In the genomic region with DNA sequence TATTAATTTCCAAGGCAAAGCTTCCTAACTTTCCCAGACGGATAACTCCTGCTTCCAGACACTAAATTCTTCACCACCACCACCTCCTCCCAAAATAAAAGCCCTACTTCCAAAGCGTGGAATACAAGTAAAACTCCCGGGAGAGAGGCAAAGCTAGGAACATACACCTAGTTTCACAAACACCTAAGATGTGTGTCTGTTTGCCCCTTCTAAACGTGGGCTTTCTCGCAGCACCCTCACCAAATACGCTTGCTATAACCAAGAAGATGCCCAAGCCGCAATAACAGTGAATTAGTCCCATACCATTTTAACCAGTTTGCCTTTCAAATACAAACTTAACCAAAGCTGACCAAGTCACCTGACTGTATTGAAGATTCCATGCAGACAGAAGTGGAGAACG, we compare ENCODE assay signal across 9 mouse cellular contexts. TPM values are rescaled to one million over a fixed set of nuclear protein-coding genes. Genes with fewer than 3 reads are reported as not detected.
DNase-seq lines count a peak whose midpoint lies in the region; ATAC-seq lines count a peak whose summit lies in the region.
"Had no signal": no experiment of that assay in that cellular context is flagged by ENCODE, and none has a peak within 500 bp of the region (broad histone marks: within the 10 kb centered on the region; RNA-seq: fewer than 3 reads in every experiment).

No protein-coding gene starts in this region.

- DNase-seq in heart, postnatal 4 days = no peak
- no peak for DNase-seq in embryonic facial prominence, embryonic 14.5 days (ENCODE audit: low spot score)
- DNase-seq in neural tube, embryonic 10.5 days (ENCODE audit: extremely low spot score, low spot score) = peak; percentile 28
- no peak for DNase-seq in Muller cell, postnatal 12 days (ENCODE audit: inconsistent ontology term)
- no peak for DNase-seq in kidney, postnatal 36 days

- peak overlapping the region; percentile 90 for H3K4me3 ChIP-seq in heart, embryonic 13.5 days
- H3K4me3 ChIP-seq in embryonic facial prominence, embryonic 14.5 days (ENCODE audit: low read depth, low read length) = peak overlapping the region; percentile 85
- peak overlapping the region; percentile 72 for H3K4me3 ChIP-seq in intestine, embryonic 15.5 days (replicated peaks)

- peaks cover 34% of the 10 kb centered on the region for H3K27me3 ChIP-seq in heart, embryonic 13.5 days (replicated peaks)
- peaks cover 4% of the 10 kb centered on the region; the same call in 1 of the 2 replicates for H3K27me3 ChIP-seq in embryonic facial prominence, embryonic 14.5 days (replicated peaks; ENCODE audit: control insufficient read depth, insufficient read depth, low read length)
- H3K27me3 ChIP-seq in intestine, embryonic 15.5 days (replicated peaks) = peaks cover 28% of the 10 kb centered on the region

- no peaks in the 10 kb centered on the region for H3K9me3 ChIP-seq in heart, embryonic 13.5 days
- no peaks in the 10 kb centered on the region for H3K9me3 ChIP-seq in embryonic facial prominence, embryonic 14.5 days (ENCODE audit: control insufficient read depth, low read length)
- no peaks in the 10 kb centered on the region for H3K9me3 ChIP-seq in intestine, embryonic 15.5 days

- 7% methylated on average over 8 of the region's 8 CpGs for WGBS in heart, embryonic 13.5 days
- 3% methylated on average over 8 of the region's 8 CpGs for WGBS in embryonic facial prominence, embryonic 14.5 days
- 10% methylated on average over 8 of the region's 8 CpGs for WGBS in intestine, embryonic 15.5 days

- H3K36me3 ChIP-seq in heart, embryonic 13.5 days = no peaks in the 10 kb centered on the region
- H3K36me3 ChIP-seq in embryonic facial prominence, embryonic 14.5 days (ENCODE audit: control insufficient read depth, insufficient read depth, low read length) = no peaks in the 10 kb centered on the region
- no peaks in the 10 kb centered on the region for H3K36me3 ChIP-seq in intestine, embryonic 15.5 days

- ATAC-seq in heart, embryonic 13.5 days (ENCODE audit: extremely low read depth, insufficient number of reproducible peaks, low FRiP score, low TSS enrichment) = no peak
- ATAC-seq in embryonic facial prominence, embryonic 14.5 days (ENCODE audit: low read depth) = no peak
- no peak for ATAC-seq in intestine, embryonic 15.5 days
- no peak for ATAC-seq in megakaryocyte, adult 5-6 weeks (ENCODE audit: poor library complexity, severe bottlenecking)
- ATAC-seq: CD4-positive, CD25-positive, alpha-beta regulatory T cell, adult 4 months had no signal

- H3K4me1 ChIP-seq in heart, embryonic 13.5 days = peaks cover 44% of the 10 kb centered on the region
- H3K4me1 ChIP-seq in embryonic facial prominence, embryonic 14.5 days (ENCODE audit: control insufficient read depth, insufficient read depth, low read length) = peaks cover 25% of the 10 kb centered on the region
- 0 out of 2 replicates have a peak, but pooled peaks cover 15% of the 10 kb centered on the region for H3K4me1 ChIP-seq in intestine, embryonic 15.5 days (replicated peaks)

- H3K27ac ChIP-seq in heart, embryonic 13.5 days (replicated peaks) = no peak overlapping the region
- H3K27ac ChIP-seq in embryonic facial prominence, embryonic 14.5 days (replicated peaks; ENCODE audit: low read depth, low read length) = peak overlapping the region; percentile 84
- no peak overlapping the region for H3K27ac ChIP-seq in intestine, embryonic 15.5 days

- peak overlapping the region; percentile 93 for H3K4me2 ChIP-seq in heart, embryonic 13.5 days
- H3K4me2 ChIP-seq in embryonic facial prominence, embryonic 14.5 days (ENCODE audit: low read depth, low read length) = peak overlapping the region; percentile 76
- peak overlapping the region; percentile 95 for H3K4me2 ChIP-seq in intestine, embryonic 15.5 days (replicated peaks)

- peak overlapping the region; percentile 91 for H3K9ac ChIP-seq in heart, embryonic 13.5 days
- H3K9ac ChIP-seq in embryonic facial prominence, embryonic 14.5 days (ENCODE audit: low read depth, low read length) = peak overlapping the region; percentile 87
- H3K9ac ChIP-seq in intestine, embryonic 15.5 days = no peak overlapping the region

RNA-seq across cellular contexts. Expression of a gene that starts 1.8 kb away (rescaled TPM):
- 1.6 and 1.7 TPM in 2 replicates for polyA plus RNA-seq in heart, embryonic 13.5 days (2015; fragmentation: Nextera tagmentation; extraction: Ambion mirVana)
- total RNA-seq in heart, postnatal 4 days (2021) = 10 to 100 TPM; 12.2 to 13.0 TPM
- 4.5 and 4.7 TPM in 2 replicates for polyA plus RNA-seq in embryonic facial prominence, embryonic 14.5 days (2014; fragmentation: Nextera tagmentation; extraction: Ambion mirVana)
- polyA plus RNA-seq in intestine, embryonic 15.5 days (2015; fragmentation: Nextera tagmentation; extraction: Ambion mirVana) = 0.96 and 1.1 TPM in 2 replicates
- total RNA-seq in megakaryocyte, adult 5-6 weeks (2015) = not detected in 2 replicates
- total RNA-seq in megakaryocyte, adult 5-6 weeks (2017) = not detected in 2 replicates
- polyA plus RNA-seq: CD4-positive, CD25-positive, alpha-beta regulatory T cell, adult 4 months had no signal

RNA-seq across cellular contexts. Expression of a gene that starts 1.9 kb away (rescaled TPM):
- 0.52 and 0.64 TPM in 2 replicates for polyA plus RNA-seq in heart, embryonic 13.5 days (2015; fragmentation: Nextera tagmentation; extraction: Ambion mirVana)
- 1 to 10 TPM; 1.0 to 1.1 TPM for total RNA-seq in heart, postnatal 4 days (2021)
- polyA plus RNA-seq in embryonic facial prominence, embryonic 14.5 days (2014; fragmentation: Nextera tagmentation; extraction: Ambion mirVana) = 0.93 and 1.5 TPM in 2 replicates
- polyA plus RNA-seq in intestine, embryonic 15.5 days (2015; fragmentation: Nextera tagmentation; extraction: Ambion mirVana) = 0.29 and 0.48 TPM in 2 replicates
- total RNA-seq in megakaryocyte, adult 5-6 weeks (2015) = not detected in 2 replicates
- not detected in 2 replicates for total RNA-seq in megakaryocyte, adult 5-6 weeks (2017)
- polyA plus RNA-seq: CD4-positive, CD25-positive, alpha-beta regulatory T cell, adult 4 months had no signal

RNA-seq across cellular contexts. Expression of a gene that starts 48.7 kb away (rescaled TPM):
- polyA plus RNA-seq in heart, embryonic 13.5 days (2015; fragmentation: Nextera tagmentation; extraction: Ambion mirVana) = 9.7 and 11.4 TPM in 2 replicates
- 10 to 100 TPM; 20.5 to 21.6 TPM for total RNA-seq in heart, postnatal 4 days (2021)
- 8.6 and 9.5 TPM in 2 replicates for polyA plus RNA-seq in embryonic facial prominence, embryonic 14.5 days (2014; fragmentation: Nextera tagmentation; extraction: Ambion mirVana)
- polyA plus RNA-seq in intestine, embryonic 15.5 days (2015; fragmentation: Nextera tagmentation; extraction: Ambion mirVana) = 14.8 and 17.2 TPM in 2 replicates
- 2.7 and 5.8 TPM in 2 replicates for total RNA-seq in megakaryocyte, adult 5-6 weeks (2015)
- 10.1 and 11.4 TPM in 2 replicates for total RNA-seq in megakaryocyte, adult 5-6 weeks (2017)
